In genomic region chr9:73162571-73163333, GRCm38 (mm10) we compare ENCODE assay signal across 8 mouse cellular contexts. TPM values are rescaled to one million over a fixed set of nuclear protein-coding genes. Genes with fewer than 3 reads are reported as not detected.
DNase-seq lines count a peak whose midpoint lies in the region; ATAC-seq and TF ChIP-seq lines count a peak whose summit lies in the region.

No protein-coding gene starts in this region.

- TF ChIP-seq EP300 in CH12.LX (IDR thresholded peaks at IDR 0.05; ENCODE audit: low read length) = no peak

- peak; percentile 66 for ATAC-seq in forebrain, embryonic 14.5 days

- no peak overlapping the region for H3K4me3 ChIP-seq in CH12.LX (replicated peaks in 1 of 3; ENCODE audit: low read depth in 2 of 3, low read length in 2 of 3, poor library complexity in 1 of 3)
- H3K4me3 ChIP-seq in forebrain, embryonic 14.5 days (ENCODE audit: low read depth, low read length) = no peak overlapping the region
- peak overlapping the region; percentile 34 for H3K4me3 ChIP-seq in layer of hippocampus, adult 2 months
- no peak overlapping the region for H3K4me3 ChIP-seq in lung, adult 2 months (replicated peaks; ENCODE audit: extremely low read depth, low read depth, low read length)
- H3K4me3 ChIP-seq in olfactory bulb, adult 2 months (ENCODE audit: insufficient read depth, low read depth, low read length) = no peak overlapping the region

- peak overlapping the region; percentile 83 for H3K4me2 ChIP-seq in CH12.LX (ENCODE audit: insufficient read depth, low read depth, poor library complexity, severe bottlenecking)
- H3K4me2 ChIP-seq in forebrain, embryonic 14.5 days (ENCODE audit: low read length) = peak overlapping the region; percentile 36

- intact Hi-C loops in heart, postnatal 36 days (cut with DNase I) = loop anchor here (1.0 to 10.0 kb wide), 3 partner anchors 392 to 865 kb away; no protein-coding TSS in a partner anchor

- H3K9ac ChIP-seq in CH12.LX (ENCODE audit: insufficient read depth, low read depth) = no peak overlapping the region
- no peak overlapping the region for H3K9ac ChIP-seq in forebrain, embryonic 14.5 days (ENCODE audit: low read length)

- no peak for TF ChIP-seq POLR2A in CH12.LX (IDR thresholded peaks at IDR 0.05; ENCODE audit: low read depth, low read length)
- TF ChIP-seq POLR2A in lung, adult 2 months (IDR thresholded peaks at IDR 0.05; ENCODE audit: borderline replicate concordance, extremely low read depth, low read depth, low read length) = no peak
- no peak for TF ChIP-seq POLR2A in olfactory bulb, adult 2 months (IDR thresholded peaks at IDR 0.05; ENCODE audit: insufficient read depth, low read depth, low read length)

- DNase-seq in CH12.LX (ENCODE audit: extremely low read depth) = peak; percentile 80
- DNase-seq in c-Kit-positive CD71-positive TER-119-negative erythroid progenitor cells, embryonic 14.5 days (ENCODE audit: low read depth) = peak; percentile 62
- peak; percentile 91 for DNase-seq in forebrain, embryonic 14.5 days (ENCODE audit: low spot score)
- peak; percentile 68 to 71 for DNase-seq in heart, postnatal 36 days
- peak; percentile 75 to 84 for DNase-seq in layer of hippocampus, adult 2 months (ENCODE audit: low spot score in 2 of 2)
- DNase-seq in lung, adult 2 months = peak; percentile 53
- DNase-seq in thymus, postnatal 0 days (ENCODE audit: low spot score) = peak; percentile 77

- H3K27me3 ChIP-seq in CH12.LX (replicated peaks) = peaks cover 22% of the 10 kb centered on the region
- no peaks in the 10 kb centered on the region for H3K27me3 ChIP-seq in forebrain, embryonic 14.5 days (replicated peaks; ENCODE audit: control insufficient read depth, insufficient read depth, low read length)

- peaks cover 0 to 2% of the 10 kb centered on the region in 2 experiments; a peak in 2 of 4 replicates for H3K4me1 ChIP-seq in CH12.LX (ENCODE audit: control insufficient read depth in 1 of 2, insufficient read depth in 2 of 2)
- H3K4me1 ChIP-seq in forebrain, embryonic 14.5 days (ENCODE audit: control insufficient read depth, insufficient read depth, low read length) = no peaks in the 10 kb centered on the region
- H3K4me1 ChIP-seq in lung, adult 2 months (ENCODE audit: control insufficient read depth, insufficient read depth, low read length) = no peaks in the 10 kb centered on the region
- H3K4me1 ChIP-seq in olfactory bulb, adult 2 months (ENCODE audit: control insufficient read depth, insufficient read depth, low read length) = peaks cover 2% of the 10 kb centered on the region

- no peaks in the 10 kb centered on the region for H3K36me3 ChIP-seq in CH12.LX (replicated peaks in 1 of 2; ENCODE audit: control insufficient read depth in 1 of 2, insufficient read depth in 1 of 2, low read length in 1 of 2)
- no peaks in the 10 kb centered on the region for H3K36me3 ChIP-seq in forebrain, embryonic 14.5 days (ENCODE audit: control insufficient read depth, insufficient read depth, low read length)

- no peaks in the 10 kb centered on the region for H3K9me3 ChIP-seq in CH12.LX (replicated peaks; ENCODE audit: low read length)
- no peaks in the 10 kb centered on the region for H3K9me3 ChIP-seq in forebrain, embryonic 14.5 days (replicated peaks; ENCODE audit: control insufficient read depth, low read length)

- in situ Hi-C loops in CH12.LX (cut with MboI; ENCODE audit: low pct_ligation_motif_present, low pct_unique_long_range_greater_than_20kb, low sequenced_read_pairs) = loop anchor here (25.0 kb wide), 1 partner anchor 825 kb away; no protein-coding TSS in a partner anchor

- dilution Hi-C loops in CH12.LX (cut with MboI; ENCODE audit: extremely low pct_ligation_motif_present, extremely low pct_unique_long_range_greater_than_20kb, low sequenced_read_pairs) = no loop called here

- H3K79me2 ChIP-seq in CH12.LX (replicated peaks; ENCODE audit: control insufficient read depth, extremely low read depth, insufficient read depth, poor library complexity, severe bottlenecking) = no peaks in the 10 kb centered on the region

- 20% methylated on average over 26 of the region's 26 CpGs for WGBS in forebrain, embryonic 14.5 days
- 15% methylated on average over 26 of the region's 26 CpGs for WGBS in lung, adult 2 months
- 16% methylated on average over 26 of the region's 26 CpGs for WGBS in olfactory bulb, adult 2 months

- peak; percentile 86 to 88 for TF ChIP-seq CTCF in CH12.LX (conservative IDR thresholded peaks at IDR 0.05 in 1 of 2, IDR thresholded peaks at IDR 0.05 in 1 of 2; ENCODE audit: low read depth in 2 of 2, low read length in 2 of 2)
- peak; percentile 87 for TF ChIP-seq CTCF in layer of hippocampus, adult 2 months (conservative IDR thresholded peaks at IDR 0.05)
- TF ChIP-seq CTCF in lung, adult 2 months (IDR thresholded peaks at IDR 0.05; ENCODE audit: insufficient read depth, low read length) = peak; percentile 55
- peak; percentile 31; the same call in 1 of the 2 replicates for TF ChIP-seq CTCF in olfactory bulb, adult 2 months (IDR thresholded peaks at IDR 0.05; ENCODE audit: insufficient read depth, low read depth, low read length)

- H3K27ac ChIP-seq in CH12.LX (ENCODE audit: insufficient read depth, low read depth) = no peak overlapping the region
- H3K27ac ChIP-seq in forebrain, embryonic 14.5 days (ENCODE audit: low read depth, low read length) = no peak overlapping the region
- peak overlapping the region; percentile 23; the same call in 1 of the 2 replicates for H3K27ac ChIP-seq in layer of hippocampus, adult 2 months
- H3K27ac ChIP-seq in olfactory bulb, adult 2 months (ENCODE audit: insufficient read depth, low read depth, low read length) = no peak overlapping the region

- TF ChIP-seq RAD21 in CH12.LX (IDR thresholded peaks at IDR 0.05; ENCODE audit: low read depth, low read length) = peak; percentile 80

TF ChIP-seq in CH12.LX, 34 proteins besides CTCF, POLR2A, EP300 and RAD21:
- TF ChIP-seq MAFK (IDR thresholded peaks at IDR 0.05; ENCODE audit: insufficient replicate concordance, low read length) = 0 out of 2 replicates have a peak, but pooled peaks have one; percentile 12
- no peak for TF ChIP-seq USF1 (IDR thresholded peaks at IDR 0.05; ENCODE audit: low read depth, low read length)
- peak; percentile 64 for TF ChIP-seq SMC3 (IDR thresholded peaks at IDR 0.05; ENCODE audit: low read depth, low read length)
- TF ChIP-seq BHLHE40 (IDR thresholded peaks at IDR 0.05; ENCODE audit: low read depth, low read length) = no peak
- no peak for TF ChIP-seq NELFE (IDR thresholded peaks at IDR 0.05; ENCODE audit: low read depth, low read length)
TF ChIP-seq in CH12.LX: peak in this region for 2.

RNA-seq across cellular contexts. Expression of gene Rsl24d1, which starts 49.5 kb away (rescaled TPM):
- total RNA-seq in CH12.LX (2012; rRNA removed) = 108 and 154 TPM in 2 replicates
- 335 and 365 TPM in 2 replicates for total RNA-seq in CH12.LX (2014; rRNA removed)
- 193 and 202 TPM in 2 replicates for polyA plus RNA-seq in CH12.LX (2012; ENCODE audit: insufficient read length, low read depth)
- polyA plus RNA-seq in forebrain, embryonic 14.5 days (2014; fragmentation: Nextera tagmentation; extraction: Ambion mirVana) = 135 and 138 TPM in 2 replicates
- total RNA-seq in heart, postnatal 36 days (2021) = 10 to 100 TPM; 50.5 to 50.8 TPM
- total RNA-seq in layer of hippocampus, adult 2 months (2021) = 10 to 100 TPM; 63.2 to 66.6 TPM
- 9.3 and 18.8 TPM in 2 replicates for polyA plus RNA-seq in lung, adult 2 months (2012; rRNA removed)
- polyA plus RNA-seq in olfactory bulb, adult 2 months (2012; ENCODE audit: insufficient read depth, insufficient read length, low replicate concordance, missing spikeins) = not detected in 2 replicates
- polyA plus RNA-seq in thymus, postnatal 0 days (2015; fragmentation: Nextera tagmentation; extraction: Ambion mirVana) = 159 and 161 TPM in 2 replicates

Comparison
In these comparisons a context has a peak if more than half of its experiments do, and no peak if none do; other contexts are left out.
1. CTCF ChIP-seq: peak in every context shown above with its lines; median percentile 87 in CH12.LX; 87 in layer of hippocampus, adult 2 months; 55 in lung, adult 2 months; 31 in olfactory bulb, adult 2 months.
2. RNA of gene Rsl24d1, which starts 49.5 kb away (polyA plus RNA-seq): 193 to 202 TPM in CH12.LX, 159 to 161 TPM in thymus, postnatal 0 days, 135 to 138 TPM in forebrain, embryonic 14.5 days and 9.3 to 18.8 TPM in lung, adult 2 months; not detected in olfactory bulb, adult 2 months; every median in the first group is over 10 times any median in the second.
3. Peak in every context shown above with its lines, with median percentiles within 50 percentile points of each other: DNase-seq.